Mouse (Mus musculus) thymus, adult 2 months (tissue): ENCODE measurements around the gene Gm9844. TPM values are rescaled to one million over a fixed set of nuclear protein-coding genes. Genes with fewer than 3 reads are reported as not detected.
A peak's percentile ranks its signal among the peaks of the same experiment; 100 is the strongest.
"Not testable (repeated sequence)": the region's sequence is repeated elsewhere in the genome, so short reads cannot be mapped to it uniquely, and the experiment has no call there.

ENCODE experiments used
- DNase-seq: peaks from one replicate; pipeline ENCODE4 v3.0.0; 2021
- H3K27ac ChIP-seq: fragments of 200-500 bp; 2 replicates; pipeline ENCODE4 v1.5.1; 2012; ENCODE audit warnings: low read length, control low read depth; ENCODE audit not compliant: control insufficient read depth, insufficient read depth
- H3K27me3 ChIP-seq: fragments of 200-500 bp; 2 replicates; pipeline ENCODE4 v1.6.1; 2012; ENCODE audit warnings: mild to moderate bottlenecking, low read length, moderate library complexity, mixed read lengths; ENCODE audit not compliant: control insufficient read depth, insufficient read depth
- H3K36me3 ChIP-seq: fragments of 200-500 bp; 2 replicates; pipeline ENCODE4 v1.6.1; 2012; ENCODE audit warnings: mild to moderate bottlenecking, low read length, moderate library complexity; ENCODE audit not compliant: control insufficient read depth, insufficient read depth
- H3K4me1 ChIP-seq: fragments of 200-500 bp; replicated peaks from 2 replicates; pipeline ENCODE4 v1.6.1; 2012; ENCODE audit warnings: low read length; ENCODE audit not compliant: control insufficient read depth, insufficient read depth
- H3K4me3 ChIP-seq: fragments of 200-500 bp; 2 replicates; pipeline ENCODE4 v1.5.1; 2012; ENCODE audit warnings: mild to moderate bottlenecking, low read length, control low read depth, moderate library complexity; ENCODE audit not compliant: control insufficient read depth, insufficient read depth
- CTCF ChIP-seq: fragments of 200-500 bp; IDR thresholded peaks from 2 replicates; pipeline ENCODE4 v1.5.1; 2012; ENCODE audit warnings: mild to moderate bottlenecking, control low read depth, low read length, moderate library complexity, borderline replicate concordance; ENCODE audit not compliant: control insufficient read depth, poor library complexity, insufficient read depth; ENCODE audit errors: extremely low read depth
- POLR2A ChIP-seq: fragments of 200-500 bp; IDR thresholded peaks from 2 replicates; pipeline ENCODE4 v1.6.1; 2012; ENCODE audit warnings: mild to moderate bottlenecking, low read length, control low read depth, moderate library complexity; ENCODE audit not compliant: control insufficient read depth, poor library complexity, insufficient read depth; ENCODE audit errors: extremely low read depth
- WGBS: fragments of 180-500 bp; shearing (Covaris S2); methylation state at CpG from one replicate; pipeline ENCODE4 v1.1.7; 2018; 5-methylcytosine and 5-hydroxymethylcytosine counted together
- polyA plus RNA-seq: library from polyadenylated mRNA; depleted of rRNA; stranded (reverse); fragments of >200 nt; gene quantifications from 2 replicates; pipeline ENCODE4 v1.2.3, GENCODE M21; 2012

Gm9844 gene
- polyA plus RNA-seq, 1 experiment, result 6.4 TPM

- WGBS, result 93% methylated on average over 6 of the region's 6 CpGs
- H3K36me3 ChIP-seq, result peaks cover 43% of the 10 kb centered on the region
- H3K4me1 ChIP-seq, result peaks cover 14% of the 10 kb centered on the region
- no peak overlapping the region; the same call in 1 of the 2 replicates for H3K27ac ChIP-seq
- H3K27me3 ChIP-seq, result no peaks in the 10 kb centered on the region
- H3K4me3 ChIP-seq, result no peak overlapping the region
- DNase-seq, result no peak
- TF ChIP-seq POLR2A, result no peak
- TF ChIP-seq CTCF, result no peak
Observed at GRCm38 (mm10) chr7:24889431-24890220, 27.6 kb downstream of the Gm9844 start.

GRCm38 (mm10) chr7:24890281-24891216 lies 28.5 kb downstream of the Gm9844 start:
- DNase-seq, result peak; percentile 76
- TF ChIP-seq CTCF (peak; percentile 84; the same call in 1 of the 2 replicates), POLR2A (no peak)
- H3K27ac ChIP-seq, result no peak overlapping the region; the same call in 1 of the 2 replicates
- H3K4me3 ChIP-seq, result no peak overlapping the region
- H3K4me1 ChIP-seq, result peaks cover 11% of the 10 kb centered on the region
- no peaks in the 10 kb centered on the region for H3K27me3 ChIP-seq
- H3K36me3 ChIP-seq, result peaks cover 43% of the 10 kb centered on the region
- WGBS, result 35% methylated on average over 10 of the region's 10 CpGs

GRCm38 (mm10) chr7:24891241-24892124 lies 29.5 kb downstream of the Gm9844 start:
- peaks cover 36% of the 10 kb centered on the region for H3K36me3 ChIP-seq
- 77% methylated on average over 3 of the region's 3 CpGs for WGBS
- H3K27ac ChIP-seq, result peak overlapping the region; percentile 60; the same call in 1 of the 2 replicates
- H3K4me1 ChIP-seq, result peaks cover 2% of the 10 kb centered on the region
- TF ChIP-seq POLR2A (no peak), CTCF (no peak)
- no peak for DNase-seq
- no peaks in the 10 kb centered on the region for H3K27me3 ChIP-seq
- H3K4me3 ChIP-seq, result no peak overlapping the region

GRCm38 (mm10) chr7:24892125-24892583 lies 30.1 kb downstream of the Gm9844 start:
- H3K4me1 ChIP-seq, result peaks cover under 1% of the 10 kb centered on the region; the same call in 1 of the 2 replicates
- H3K27ac ChIP-seq, result peak overlapping the region; percentile 82
- TF ChIP-seq POLR2A, result no peak
- TF ChIP-seq CTCF, result no peak
- no peak for DNase-seq
- H3K36me3 ChIP-seq, result peaks cover 29% of the 10 kb centered on the region
- WGBS, result 86% methylated on average over 2 of the region's 2 CpGs
- no peaks in the 10 kb centered on the region for H3K27me3 ChIP-seq
- no peak overlapping the region for H3K4me3 ChIP-seq

GRCm38 (mm10) chr7:24895749-24896148 lies 33.7 kb downstream of the Gm9844 start:
- 90% methylated on average over 2 of the region's 2 CpGs for WGBS
- DNase-seq, H3K36me3 ChIP-seq, H3K27me3 ChIP-seq, H3K27ac ChIP-seq, H3K4me3 ChIP-seq, H3K4me1 ChIP-seq: not testable (repeated sequence)

- 79% methylated on average over 8 of the region's 8 CpGs for WGBS
- no peak overlapping the region for H3K27ac ChIP-seq
- H3K27me3 ChIP-seq, result no peaks in the 10 kb centered on the region
- DNase-seq, result no peak
- no peak for TF ChIP-seq POLR2A
- TF ChIP-seq CTCF, result no peak
- no peaks in the 10 kb centered on the region for H3K36me3 ChIP-seq
- H3K4me1 ChIP-seq, result peaks cover 3% of the 10 kb centered on the region; the same call in 1 of the 2 replicates
- no peak overlapping the region for H3K4me3 ChIP-seq
Observed at GRCm38 (mm10) chr7:24896269-24896668, 34.3 kb downstream of the Gm9844 start.
